Mouse (Mus musculus): ENCODE measurements around the gene Akap7. TPM values are rescaled to one million over a fixed set of nuclear protein-coding genes. Genes with fewer than 3 reads are reported as not detected.

Akap7 gene
- total RNA-seq (2021): 10 to 100 TPM; 45.7 to 50.9 TPM
- long read RNA-seq, experiment 1, partial matches to known transcripts: 3 of 30 reads
- long read RNA-seq, experiment 1, other reads (novel, unspliced or antisense): 27 of 30 reads
- long read RNA-seq, experiment 2, partial matches to known transcripts: 2 of 29 reads
- long read RNA-seq, experiment 2, other reads (novel, unspliced or antisense): 27 of 29 reads

GRCm38 (mm10) chr10:25307770-25308169 lies at the start of gene Akap7:
TSS of gene Akap7 (minus strand) at chr10:25307870.
- DNase-seq (ENCODE audit: low spot score in 2 of 2): no peak

- DNase-seq (ENCODE audit: low spot score in 2 of 2): no peak
Observed at GRCm38 (mm10) chr10:25354390-25354789, 46.7 kb upstream of the Akap7 start.

- no peak for DNase-seq (ENCODE audit: low spot score in 2 of 2)
Observed at GRCm38 (mm10) chr10:25353941-25354340, 46.3 kb upstream of the Akap7 start.

GRCm38 (mm10) chr10:25342801-25343200 lies 35.1 kb upstream of the Akap7 start:
- no peak for DNase-seq (ENCODE audit: low spot score in 2 of 2)

- no peak for DNase-seq (ENCODE audit: low spot score in 2 of 2)
Observed at GRCm38 (mm10) chr10:25340675-25341074, 33.0 kb upstream of the Akap7 start.

GRCm38 (mm10) chr10:25333390-25334079 lies 25.9 kb upstream of the Akap7 start:
- no peak for DNase-seq (ENCODE audit: low spot score in 2 of 2)

- DNase-seq (ENCODE audit: low spot score in 2 of 2): no peak
Observed at GRCm38 (mm10) chr10:25331321-25332049, 23.8 kb upstream of the Akap7 start.

- DNase-seq (ENCODE audit: low spot score in 2 of 2): no peak
Observed at GRCm38 (mm10) chr10:25330094-25330493, 22.4 kb upstream of the Akap7 start.

- no peak for DNase-seq (ENCODE audit: low spot score in 2 of 2)
Observed at GRCm38 (mm10) chr10:25327511-25327910, 19.8 kb upstream of the Akap7 start.

GRCm38 (mm10) chr10:25325690-25326089 lies 18.0 kb upstream of the Akap7 start:
- DNase-seq (ENCODE audit: low spot score in 2 of 2): peak in 1 of 2 experiments; percentile 25

- DNase-seq (ENCODE audit: low spot score in 2 of 2): no peak
Observed at GRCm38 (mm10) chr10:25321198-25321597, 13.5 kb upstream of the Akap7 start.

GRCm38 (mm10) chr10:25319531-25319930 lies 11.9 kb upstream of the Akap7 start:
- no peak for DNase-seq (ENCODE audit: low spot score in 2 of 2)

- DNase-seq (ENCODE audit: low spot score in 2 of 2): no peak
Observed at GRCm38 (mm10) chr10:25318405-25318804, 10.7 kb upstream of the Akap7 start.

- DNase-seq (ENCODE audit: low spot score in 2 of 2): no peak
Observed at GRCm38 (mm10) chr10:25317665-25318064, 10.0 kb upstream of the Akap7 start.

GRCm38 (mm10) chr10:25313856-25314584 lies 6.3 kb upstream of the Akap7 start:
- no peak for DNase-seq (ENCODE audit: low spot score in 2 of 2)

- no peak for DNase-seq (ENCODE audit: low spot score in 2 of 2)
Observed at GRCm38 (mm10) chr10:25311554-25312212, 4.0 kb upstream of the Akap7 start.

GRCm38 (mm10) chr10:25310736-25311135 lies 3.1 kb upstream of the Akap7 start:
- DNase-seq (ENCODE audit: low spot score in 2 of 2): no peak

- DNase-seq (ENCODE audit: low spot score in 2 of 2): no peak
Observed at GRCm38 (mm10) chr10:25309996-25310395, 2.3 kb upstream of the Akap7 start.

- no peak for DNase-seq (ENCODE audit: low spot score in 2 of 2)
Observed at GRCm38 (mm10) chr10:25305146-25305545, 2.5 kb downstream of the Akap7 start.

GRCm38 (mm10) chr10:25304608-25305007 lies 3.1 kb downstream of the Akap7 start:
- no peak for DNase-seq (ENCODE audit: low spot score in 2 of 2)

- DNase-seq (ENCODE audit: low spot score in 2 of 2): no peak
Observed at GRCm38 (mm10) chr10:25299031-25299529, 8.6 kb downstream of the Akap7 start.
